Mouse (Mus musculus) forebrain, postnatal 0 days (tissue): Measurements from ENCODE around the gene Kif3b. TPM values are rescaled to one million over a fixed set of nuclear protein-coding genes. Genes with fewer than 3 reads are reported as not detected.

Experiments used
- ATAC-seq: fragments of 200-750 bp; cut with Nextera tagmentation; 2 replicates; pipeline ENCODE4 v1.8.0; 2017; ENCODE audit warnings: mild to moderate bottlenecking, moderate library complexity
- DNase-seq: peaks from one replicate; pipeline ENCODE4 v3.0.0-alpha.2; 2015
- H3K27ac ChIP-seq: fragments of 300-500 bp; sonication (generic); 2 replicates; pipeline ENCODE4 v1.5.1; 2014; ENCODE audit warnings: low read depth, mild to moderate bottlenecking, antibody characterized with exemption, low read length, moderate library complexity, mixed read lengths
- H3K27me3 ChIP-seq: fragments of 300-500 bp; sonication (generic); 2 replicates; pipeline ENCODE4 v1.6.1; 2014; ENCODE audit warnings: mild to moderate bottlenecking, low read length, mixed read lengths; ENCODE audit not compliant: insufficient read depth
- H3K36me3 ChIP-seq: fragments of 300-500 bp; sonication (generic); 2 replicates; pipeline ENCODE4 v1.6.1; 2014; ENCODE audit warnings: mild to moderate bottlenecking, moderate library complexity; ENCODE audit not compliant: insufficient read depth
- H3K4me1 ChIP-seq: fragments of 300-500 bp; sonication (generic); 2 replicates; pipeline ENCODE4 v1.6.1; 2014; ENCODE audit warnings: antibody characterized with exemption; ENCODE audit not compliant: insufficient read depth
- H3K4me2 ChIP-seq: fragments of 300-500 bp; sonication (generic); 2 replicates; pipeline ENCODE4 v1.6.1; 2014; ENCODE audit warnings: low read depth, mild to moderate bottlenecking, moderate library complexity
- H3K4me3 ChIP-seq: fragments of 300-500 bp; sonication (generic); 2 replicates; pipeline ENCODE4 v1.5.1; 2014; ENCODE audit warnings: low read depth, low read length, mixed read lengths
- H3K9ac ChIP-seq: fragments of 300-500 bp; sonication (generic); 2 replicates; pipeline ENCODE4 v1.6.1; 2014; ENCODE audit warnings: mild to moderate bottlenecking
- H3K9me3 ChIP-seq: fragments of 300-500 bp; sonication (generic); 2 replicates; pipeline ENCODE4 v1.6.1; 2016; ENCODE audit warnings: low read length
- CTCF ChIP-seq: sonication (generic); IDR thresholded peaks from 2 replicates; pipeline ENCODE4 v1.5.1; 2016; ENCODE audit warnings: antibody characterized with exemption, control low read depth, low read depth
- WGBS: fragments of 180-500 bp; shearing (Covaris S2); extraction: QIAGEN DNeasy Blood & Tissue Kit; methylation state at CpG from one replicate; pipeline ENCODE4 v1.1.7; 2014; 5-methylcytosine and 5-hydroxymethylcytosine counted together
- polyA plus RNA-seq: library from polyadenylated mRNA; unstranded; fragments of >200 nt; fragmentation: Nextera tagmentation; extraction: Ambion mirVana; gene quantifications from 2 replicates; pipeline ENCODE4 v1.2.1, GENCODE M21; 2015
- total RNA-seq: library from RNA; depleted of rRNA; stranded (reverse); fragments of >200 nt; gene quantifications from 2 replicates; pipeline ENCODE4 v1.2.3, GENCODE M21; 2014; rRNA removed

The Kif3b gene
- total RNA-seq: 56.6 and 62.5 TPM in 2 replicates
- 17.4 and 20.6 TPM in 2 replicates for polyA plus RNA-seq

DNA sequence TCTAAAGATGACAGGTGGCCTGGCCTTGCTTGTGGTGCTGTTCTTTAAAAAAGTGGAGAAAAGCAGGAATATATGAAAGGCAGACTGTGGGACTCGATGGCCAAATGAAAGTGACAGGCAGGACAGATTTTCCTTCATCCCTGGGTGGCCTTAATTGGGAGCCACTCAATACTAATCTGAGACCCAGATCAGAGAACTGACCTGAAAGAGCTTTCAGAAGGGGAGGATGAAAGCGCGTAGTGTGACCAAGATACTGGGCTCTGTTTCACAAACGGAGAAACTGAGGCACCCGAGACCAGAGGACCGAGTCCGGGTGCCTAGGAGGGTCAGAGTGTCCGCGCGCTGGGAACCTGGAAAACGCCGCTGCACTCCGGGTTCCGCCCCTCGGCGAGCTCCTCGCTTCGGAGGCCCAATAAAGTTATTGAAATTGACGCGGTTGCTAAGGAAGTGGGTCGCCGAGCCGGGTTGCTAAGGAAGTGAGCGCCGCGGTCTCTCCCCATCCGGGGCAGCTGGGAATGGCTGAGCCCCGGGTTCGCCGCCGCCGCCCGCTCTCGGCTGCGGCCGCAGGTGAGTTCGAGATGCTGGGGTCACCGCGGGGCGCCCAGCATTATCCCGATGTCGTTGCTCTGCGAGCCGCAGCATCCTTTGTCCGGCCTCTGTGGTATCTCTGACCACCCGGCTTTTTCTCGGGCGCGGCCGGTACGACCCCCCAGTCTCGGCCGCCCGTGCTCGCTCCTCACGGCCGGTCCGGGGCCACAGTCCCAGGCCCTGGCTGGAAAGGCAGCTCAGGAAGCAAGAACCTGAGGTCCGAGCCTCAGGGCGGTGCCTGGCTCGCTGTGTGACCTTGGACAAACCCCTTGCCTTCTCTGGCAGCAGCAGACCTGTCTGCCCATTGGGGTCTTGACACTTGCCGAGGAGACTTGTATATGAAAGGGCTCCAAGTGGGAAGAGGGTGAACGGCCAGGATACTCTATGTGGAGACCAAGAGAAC, at the start of gene Kif3b:
Kif3b (plus strand) TSS at position 476 of the 991 bp plus-strand sequence.
- WGBS: under 1% methylated on average over 63 of the region's 63 CpGs
- H3K36me3 ChIP-seq: no peaks in the 10 kb centered on the region
- no peak for TF ChIP-seq CTCF
- peak within 1 kb of the TSS; percentile 99 for H3K4me3 ChIP-seq
- H3K9ac ChIP-seq: peak within 1 kb of the TSS; percentile 97
- peaks cover 10% of the 10 kb centered on the region; the same call in 1 of the 2 replicates for H3K4me1 ChIP-seq
- H3K9me3 ChIP-seq: no peaks in the 10 kb centered on the region
- peak within 1 kb of the TSS; percentile 66 for H3K27ac ChIP-seq
- peak; percentile 97 for ATAC-seq
- H3K4me2 ChIP-seq: peak within 1 kb of the TSS; percentile 70
- DNase-seq: peak; percentile 89
- no peaks in the 10 kb centered on the region for H3K27me3 ChIP-seq

DNA sequence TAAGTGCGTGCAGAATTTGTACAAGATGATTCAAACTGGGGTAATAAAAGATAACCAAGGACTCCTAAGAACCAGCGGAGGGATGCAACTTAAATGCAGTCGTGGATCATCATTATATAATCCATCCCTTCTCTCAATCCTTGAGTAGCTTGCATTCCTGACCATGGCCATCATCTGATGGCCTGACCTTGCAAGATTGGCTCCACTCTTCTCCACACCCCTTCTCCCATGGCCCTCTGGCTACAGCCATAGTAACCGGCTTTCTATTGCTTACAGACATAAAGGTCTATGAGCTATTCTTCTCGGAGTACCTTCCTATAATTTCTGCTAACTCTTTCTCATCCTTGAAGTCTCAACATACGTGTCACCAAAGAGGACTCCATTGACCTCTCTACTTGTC, 49.1 kb upstream of the Kif3b start:
- 67% methylated on average over 6 of the region's 6 CpGs for WGBS
- peak overlapping the region; percentile 81 for H3K4me2 ChIP-seq
- no peaks in the 10 kb centered on the region for H3K27me3 ChIP-seq
- H3K4me1 ChIP-seq: peaks cover 10% of the 10 kb centered on the region
- no peak for ATAC-seq
- peak overlapping the region; percentile 93 for H3K9ac ChIP-seq
- no peak overlapping the region for H3K27ac ChIP-seq
- H3K4me3 ChIP-seq: peak overlapping the region; percentile 89
- no peak for TF ChIP-seq CTCF
- no peak for DNase-seq
- H3K36me3 ChIP-seq: peaks cover 3% of the 10 kb centered on the region; the same call in 1 of the 2 replicates
- H3K9me3 ChIP-seq: no peaks in the 10 kb centered on the region

DNA sequence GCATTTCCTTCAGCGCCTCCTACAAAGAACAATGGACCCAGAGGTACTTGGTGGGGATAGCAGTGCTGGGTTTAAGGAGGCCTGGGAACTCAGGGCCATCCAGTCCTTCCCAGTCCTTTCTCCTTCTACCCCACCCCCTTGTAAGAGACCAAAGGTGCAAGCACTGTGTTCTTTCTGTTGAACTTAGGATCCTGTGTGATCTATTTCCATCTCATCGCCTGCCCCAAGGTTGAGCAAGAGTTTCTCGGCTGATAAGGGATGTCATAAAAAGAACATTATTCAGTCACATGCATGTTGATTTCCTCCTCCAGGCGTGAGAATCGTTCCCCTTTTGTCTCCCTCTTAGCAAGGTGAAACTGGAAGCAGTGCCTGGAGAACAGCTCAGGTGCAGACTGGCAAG, 41.5 kb upstream of the Kif3b start:
- Histone ChIP-seq H3K4me2 (no peak overlapping the region), H3K9ac (no peak overlapping the region), H3K27ac (no peak overlapping the region), H3K4me1 (no peaks in the 10 kb centered on the region), H3K36me3 (peaks cover 42% of the 10 kb centered on the region), H3K9me3 (no peaks in the 10 kb centered on the region), H3K27me3 (no peaks in the 10 kb centered on the region), H3K4me3 (no peak overlapping the region)
- ATAC-seq (no peak), DNase-seq (no peak)
- 90% methylated on average over 5 of the region's 5 CpGs for WGBS
- TF ChIP-seq CTCF: no peak

DNA sequence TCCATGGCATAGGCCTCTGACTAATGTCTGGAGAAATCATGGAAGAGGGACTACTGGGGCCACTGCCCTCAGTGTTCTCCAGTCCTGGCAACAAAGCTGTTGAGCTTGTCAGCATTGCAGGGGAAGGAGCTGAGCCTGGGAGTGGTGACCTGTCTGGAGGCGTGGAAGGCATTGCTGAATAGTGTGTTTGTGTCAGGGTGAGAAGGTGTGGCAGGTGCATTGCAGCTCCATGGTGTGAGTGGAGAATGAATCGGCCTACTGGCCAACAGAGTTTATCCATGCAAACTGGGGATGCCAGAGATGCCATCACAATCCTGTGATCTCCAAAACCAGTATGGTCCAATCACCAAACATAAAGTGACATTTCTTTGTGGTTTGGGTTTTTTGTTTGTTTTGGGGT, 34.6 kb upstream of the Kif3b start:
- DNase-seq (no peak), ATAC-seq (no peak)
- H3K27me3 ChIP-seq: no peaks in the 10 kb centered on the region
- H3K27ac ChIP-seq: no peak overlapping the region
- no peaks in the 10 kb centered on the region for H3K9me3 ChIP-seq
- H3K36me3 ChIP-seq: peaks cover 29% of the 10 kb centered on the region
- H3K4me1 ChIP-seq: no peaks in the 10 kb centered on the region
- 88% methylated on average over 2 of the region's 2 CpGs for WGBS
- TF ChIP-seq CTCF: no peak
- no peak overlapping the region for H3K4me3 ChIP-seq
- no peak overlapping the region for H3K9ac ChIP-seq
- no peak overlapping the region for H3K4me2 ChIP-seq

DNA sequence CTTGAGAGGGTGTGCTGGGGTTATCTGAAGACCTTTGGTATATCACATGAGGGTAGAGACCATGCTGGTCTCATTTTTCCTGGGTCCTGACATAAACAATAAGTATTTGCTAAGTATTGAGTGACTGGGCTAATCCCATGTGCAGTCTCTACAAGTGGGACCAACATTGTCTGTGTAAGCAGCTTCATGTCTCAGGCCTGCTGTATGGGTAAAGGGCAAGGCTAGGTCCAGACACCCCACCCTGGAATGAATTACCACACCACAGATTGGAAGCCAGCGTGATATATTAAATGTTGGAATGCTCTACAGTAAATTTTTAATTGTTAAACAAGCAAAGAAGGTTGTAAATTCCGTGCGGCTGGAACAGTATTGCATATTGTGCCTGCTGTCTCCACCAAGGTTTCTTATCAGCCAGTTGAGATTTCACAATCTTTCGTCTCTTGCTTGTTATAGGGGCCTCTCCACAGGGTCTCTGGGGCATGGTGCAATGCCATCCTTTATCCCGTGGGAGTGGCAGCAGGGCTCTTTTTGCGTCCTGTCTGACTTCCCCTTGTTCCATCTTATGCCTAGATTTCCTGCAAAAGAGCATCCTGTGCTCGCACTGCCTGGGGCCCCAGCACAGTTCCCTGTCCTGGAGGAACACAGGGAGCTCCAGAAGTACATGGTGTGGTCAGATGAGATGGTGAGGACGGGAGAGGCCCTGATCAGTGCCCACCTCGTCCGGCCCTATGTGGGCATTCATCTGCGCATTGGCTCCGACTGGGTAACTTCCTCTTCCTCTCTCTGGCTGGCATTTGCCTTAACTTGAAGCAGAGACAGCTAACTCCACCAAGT, 32.0 kb upstream of the Kif3b start:
- Histone ChIP-seq H3K36me3 (peaks cover 29% of the 10 kb centered on the region), H3K9ac (no peak overlapping the region), H3K9me3 (no peaks in the 10 kb centered on the region), H3K27me3 (no peaks in the 10 kb centered on the region), H3K4me2 (no peak overlapping the region), H3K4me1 (no peaks in the 10 kb centered on the region), H3K4me3 (no peak overlapping the region), H3K27ac (no peak overlapping the region)
- DNase-seq: no peak
- WGBS: 88% methylated on average over 12 of the region's 12 CpGs
- ATAC-seq: no peak
- TF ChIP-seq CTCF: no peak

DNA sequence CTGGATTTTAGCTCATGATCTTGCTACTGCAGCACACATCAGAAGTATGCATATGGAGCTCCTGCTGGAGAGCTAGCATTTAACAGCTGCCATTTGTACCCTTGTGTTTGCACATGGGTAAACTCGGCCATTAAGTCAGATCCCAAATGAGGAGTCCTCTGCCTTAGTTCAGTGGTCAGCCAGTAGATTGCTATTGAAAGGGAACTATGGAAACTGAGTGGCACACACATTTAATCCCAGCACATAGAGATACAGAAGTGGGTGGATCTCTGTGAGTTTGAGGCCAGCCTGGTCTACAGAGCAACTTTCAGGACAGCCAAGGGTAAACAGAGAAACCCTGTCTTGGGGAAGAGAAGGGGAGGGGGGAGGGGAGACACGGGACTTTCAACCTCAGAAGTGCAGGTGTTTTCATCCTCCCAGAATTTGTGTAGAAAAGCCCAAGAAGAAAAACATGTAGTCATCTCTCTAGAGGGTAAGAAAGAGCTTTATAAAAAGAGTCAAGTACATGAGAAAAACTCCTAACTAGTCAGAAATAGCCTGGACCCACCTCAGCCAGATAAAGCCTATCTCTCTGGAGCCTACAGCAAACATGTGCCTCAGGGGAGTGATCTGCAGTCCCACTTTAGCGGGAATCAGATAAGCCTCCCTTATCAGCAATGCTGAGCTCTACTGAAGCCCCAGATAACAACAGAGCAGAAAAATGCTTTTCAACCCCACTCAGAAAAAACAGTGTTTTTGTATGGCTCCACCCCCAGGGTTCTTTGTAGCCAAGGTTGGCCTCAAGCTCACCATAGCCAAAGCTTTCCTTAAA, 31.1 kb upstream of the Kif3b start:
- Histone ChIP-seq H3K4me2 (no peak overlapping the region), H3K9me3 (no peaks in the 10 kb centered on the region), H3K27me3 (no peaks in the 10 kb centered on the region), H3K4me1 (no peaks in the 10 kb centered on the region), H3K36me3 (peaks cover 36% of the 10 kb centered on the region), H3K27ac (no peak overlapping the region), H3K9ac (no peak overlapping the region), H3K4me3 (no peak overlapping the region)
- ATAC-seq (no peak), DNase-seq (no peak)
- TF ChIP-seq CTCF: no peak
- 70% methylated on average over 3 of the region's 3 CpGs for WGBS
